Mouse (Mus musculus) mouse trophoblast stem cell (cell line): ENCODE data around the gene Gm47791.

Experiments used
- in situ Hi-C, 2 experiments: fragments of 300-500 bp; cut with MseI, MboI; formaldehyde crosslinking; loops; 2 replicates in 1 of 2; 3 replicates in 1 of 2; pipeline ENCODE4 v1.15.1; 2025

Gm47791 gene

GRCm38 (mm10) chr1:82725026-82725874 is 45.8 kb downstream of the Gm47791 start:
- in situ Hi-C loops = no loop called here

- in situ Hi-C loops = no loop called here
These were observed 46.6 kb downstream of the Gm47791 start, which contains the start of gene Mff for GRCm38 (mm10) chr1:82724339-82725025. Gene Mff, plus strand, starts transcription at chr1:82724890.
